Mouse (Mus musculus) ES-E14 (cell line): ENCODE measurements around the gene 7530416G11Rik.

Experiments used
- CHD2 ChIP-seq: IDR thresholded peaks from 2 replicates; pipeline ENCODE4 v1.6.1; 2014; ENCODE audit warnings: mild to moderate bottlenecking, low read depth, low read length, inconsistent platforms
- MAFK ChIP-seq: IDR thresholded peaks from 2 replicates; pipeline ENCODE4 v1.6.1; 2014; ENCODE audit warnings: mild to moderate bottlenecking, low read depth, low read length, inconsistent platforms; ENCODE audit not compliant: insufficient read depth
- ZNF384 ChIP-seq: IDR thresholded peaks from 2 replicates; pipeline ENCODE4 v1.6.1; 2012; ENCODE audit warnings: low read depth, low read length, inconsistent platforms

- TF ChIP-seq MAFK (no peak), ZNF384 (no peak), CHD2 (no peak)
Observed at GRCm38 (mm10) chr15:85461541-85461940, 41.5 kb downstream of the 7530416G11Rik start.
